Mouse (Mus musculus): Measurements from ENCODE around the gene Olfr1111. TPM values are rescaled to one million over a fixed set of nuclear protein-coding genes. Genes with fewer than 3 reads are reported as not detected.
"Not testable (repeated sequence)": the region's sequence is repeated elsewhere in the genome, so short reads cannot be mapped to it uniquely, and the experiment has no call there.

Gene Olfr1111
- polyA plus RNA-seq (2012; ENCODE audit: insufficient read depth, insufficient read length, missing spikeins): not detected in 2 replicates

DNA sequence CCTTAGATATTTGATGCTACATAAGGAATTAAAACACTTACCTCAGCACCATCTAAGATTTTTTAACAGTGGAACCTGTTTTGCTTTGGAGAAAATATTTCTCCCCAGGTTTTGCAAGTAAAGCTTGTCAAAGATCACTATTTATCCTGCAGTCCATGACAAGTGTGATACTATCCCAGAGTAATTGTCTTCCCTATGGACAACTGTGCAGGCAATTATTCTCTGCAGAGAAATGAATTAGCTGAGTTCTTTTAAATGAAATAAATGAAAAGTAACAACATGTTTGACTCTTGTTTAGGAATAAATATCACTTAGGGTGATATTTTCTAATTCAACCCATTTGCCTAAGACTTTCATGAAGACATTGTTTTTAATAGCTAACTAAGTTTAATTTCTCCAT is at the start of gene Olfr1111:
Gene Olfr1111, minus strand, starts transcription at position 101 of the 400 bp plus-strand sequence.
- no peak within 1 kb of the TSS for H3K27ac ChIP-seq (ENCODE audit: insufficient read depth, low read depth, low read length)
- H3K4me3 ChIP-seq (ENCODE audit: insufficient read depth, low read length): no peak within 1 kb of the TSS
- H3K4me1 ChIP-seq (ENCODE audit: control insufficient read depth, insufficient read depth, low read length): no peaks in the 10 kb centered on the region
- no peak for TF ChIP-seq POLR2A (IDR thresholded peaks at IDR 0.05; ENCODE audit: borderline replicate concordance, low read depth, low read length)
- no peak for TF ChIP-seq CTCF (IDR thresholded peaks at IDR 0.05; ENCODE audit: low read depth, low read length)

DNA sequence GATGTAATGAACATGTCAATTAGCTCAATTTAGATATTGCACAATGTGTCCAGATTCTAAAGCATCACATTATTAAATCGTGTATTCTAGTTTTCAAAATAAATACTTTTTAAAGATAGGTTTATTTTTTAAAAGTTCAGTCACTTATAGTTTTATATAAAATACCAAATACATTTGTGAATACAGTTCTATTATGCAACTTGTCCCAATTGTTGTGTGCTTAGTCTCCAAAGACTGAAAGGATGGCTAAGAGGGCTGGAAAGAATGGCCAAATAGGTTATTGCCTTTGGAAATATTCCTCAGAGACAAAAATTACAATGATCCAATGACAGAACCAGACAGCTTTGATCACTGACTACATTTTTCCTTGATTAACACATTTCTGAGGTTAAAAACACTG is 35.1 kb upstream of the Olfr1111 start, which contains the start of gene Olfr1112:
Gene Olfr1112, plus strand, starts transcription at position 301 of the 400 bp plus-strand sequence.
- TF ChIP-seq CTCF (IDR thresholded peaks at IDR 0.05; ENCODE audit: low read depth, low read length): no peak
- TF ChIP-seq POLR2A (IDR thresholded peaks at IDR 0.05; ENCODE audit: borderline replicate concordance, low read depth, low read length): no peak
- Histone ChIP-seq H3K4me1 (ENCODE audit: control insufficient read depth, insufficient read depth, low read length) (no peaks in the 10 kb centered on the region), H3K27ac (ENCODE audit: insufficient read depth, low read depth, low read length) (no peak within 1 kb of the TSS), H3K4me3 (ENCODE audit: insufficient read depth, low read length) (no peak within 1 kb of the TSS)

DNA sequence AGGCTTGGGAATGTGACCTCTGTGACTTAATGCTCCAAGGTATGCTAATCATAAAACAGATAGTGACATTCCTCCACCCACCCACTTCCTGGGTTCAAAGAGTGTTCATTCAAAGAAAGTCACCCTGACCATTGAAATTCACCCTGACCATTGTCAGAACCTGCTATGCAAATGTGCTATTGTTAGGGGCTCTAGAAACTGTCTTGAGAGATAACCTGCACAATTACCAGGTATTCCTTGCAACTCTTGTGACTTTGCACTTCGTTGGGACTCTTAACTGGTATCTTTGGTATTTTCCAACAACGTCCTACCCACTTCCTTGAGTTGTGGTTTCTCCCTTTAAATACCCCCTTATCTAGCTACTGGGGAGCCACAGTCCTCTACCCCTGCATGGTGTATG is 15.3 kb upstream of the Olfr1111 start:
- H3K4me1 ChIP-seq (ENCODE audit: control insufficient read depth, insufficient read depth, low read length); H3K4me3 ChIP-seq (ENCODE audit: insufficient read depth, low read length); H3K27ac ChIP-seq (ENCODE audit: insufficient read depth, low read depth, low read length): not testable (repeated sequence)

DNA sequence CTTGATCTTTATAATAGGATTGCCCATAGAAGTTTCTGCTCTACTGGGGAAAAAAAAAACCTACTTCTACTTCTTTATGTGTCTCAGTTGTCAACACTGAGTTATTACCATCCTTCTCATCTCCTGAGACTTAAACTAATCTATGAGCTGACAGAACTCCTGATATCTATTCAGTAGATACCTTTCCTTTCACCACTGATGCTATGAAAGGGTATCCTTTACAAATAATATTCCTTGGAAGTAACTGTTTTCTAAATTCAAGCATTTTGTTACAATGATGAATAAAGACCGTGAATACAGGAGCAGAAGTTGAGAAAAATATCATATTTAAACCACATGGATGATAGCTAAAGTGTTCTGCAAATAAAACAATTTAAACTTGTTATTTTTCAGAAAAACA is 12.2 kb downstream of the Olfr1111 start, which contains the start of gene Olfr1110:
Gene Olfr1110, minus strand, starts transcription at position 101 of the 400 bp plus-strand sequence.
- H3K4me3 ChIP-seq (ENCODE audit: insufficient read depth, low read length): no peak within 1 kb of the TSS
- H3K4me1 ChIP-seq (ENCODE audit: control insufficient read depth, insufficient read depth, low read length): no peaks in the 10 kb centered on the region
- TF ChIP-seq POLR2A (IDR thresholded peaks at IDR 0.05; ENCODE audit: borderline replicate concordance, low read depth, low read length) (no peak), CTCF (IDR thresholded peaks at IDR 0.05; ENCODE audit: low read depth, low read length) (no peak)
- no peak within 1 kb of the TSS for H3K27ac ChIP-seq (ENCODE audit: insufficient read depth, low read depth, low read length)

DNA sequence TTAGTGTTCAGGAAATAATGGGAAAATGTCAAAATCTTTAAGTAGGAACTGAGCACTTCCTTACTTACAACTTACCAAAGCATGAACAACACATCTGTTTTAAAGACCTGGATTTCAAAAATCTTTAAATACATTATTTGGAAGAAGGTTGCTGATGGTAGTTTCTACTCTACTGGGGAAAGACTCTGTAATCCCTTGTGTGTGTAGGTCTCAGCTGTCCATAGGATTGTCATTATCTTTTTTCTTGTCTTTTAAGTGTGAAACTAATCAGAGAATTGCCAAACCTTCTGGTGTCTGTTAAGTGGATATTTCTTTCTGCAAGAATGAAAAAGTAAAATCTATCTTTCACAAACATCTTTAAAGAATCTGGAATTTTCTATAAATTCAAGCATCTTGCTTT is 38.0 kb downstream of the Olfr1111 start, which contains the start of gene Olfr259:
Gene Olfr259, minus strand, starts transcription at position 101 of the 400 bp plus-strand sequence.
- TF ChIP-seq POLR2A (IDR thresholded peaks at IDR 0.05; ENCODE audit: borderline replicate concordance, low read depth, low read length) (no peak), CTCF (IDR thresholded peaks at IDR 0.05; ENCODE audit: low read depth, low read length) (no peak)
- Histone ChIP-seq H3K4me1 (ENCODE audit: control insufficient read depth, insufficient read depth, low read length) (no peaks in the 10 kb centered on the region), H3K27ac (ENCODE audit: insufficient read depth, low read depth, low read length) (no peak within 1 kb of the TSS), H3K4me3 (ENCODE audit: insufficient read depth, low read length) (no peak within 1 kb of the TSS)

Other genes with a start within 250 kb of the Olfr1111 start
- not detected in 2 replicates for gene Olfr1098, start 228.1 kb downstream of the Olfr1111 start, polyA plus RNA-seq (2012; ENCODE audit: insufficient read depth, insufficient read length, missing spikeins)
- not detected in 2 replicates for gene Olfr1099, start 191.9 kb downstream of the Olfr1111 start, polyA plus RNA-seq (2012; ENCODE audit: insufficient read depth, insufficient read length, missing spikeins)
- gene Olfr1100, start 172.7 kb downstream of the Olfr1111 start, polyA plus RNA-seq (2012; ENCODE audit: insufficient read depth, insufficient read length, missing spikeins): not detected in 2 replicates
- gene Olfr1101, start 161.4 kb downstream of the Olfr1111 start, polyA plus RNA-seq (2012; ENCODE audit: insufficient read depth, insufficient read length, missing spikeins): not detected in 2 replicates
- not detected in 2 replicates for gene Olfr1102, start 154.2 kb downstream of the Olfr1111 start, polyA plus RNA-seq (2012; ENCODE audit: insufficient read depth, insufficient read length, missing spikeins)
- not detected in 2 replicates for gene Olfr1104, start 125.5 kb downstream of the Olfr1111 start, polyA plus RNA-seq (2012; ENCODE audit: insufficient read depth, insufficient read length, missing spikeins)
- gene Olfr1105, start 116.1 kb downstream of the Olfr1111 start, polyA plus RNA-seq (2012; ENCODE audit: insufficient read depth, insufficient read length, missing spikeins): not detected in 2 replicates
- not detected in 2 replicates for gene Olfr1106, start 100.4 kb downstream of the Olfr1111 start, polyA plus RNA-seq (2012; ENCODE audit: insufficient read depth, insufficient read length, missing spikeins)
- gene Olfr1107, start 76.8 kb downstream of the Olfr1111 start, polyA plus RNA-seq (2012; ENCODE audit: insufficient read depth, insufficient read length, missing spikeins): not detected in 2 replicates
- 0.33 TPM in 1 of 2 replicates, not detected in the other for gene Olfr1109, start 56.6 kb downstream of the Olfr1111 start, polyA plus RNA-seq (2012; ENCODE audit: insufficient read depth, insufficient read length, missing spikeins)
- not detected in 2 replicates for gene Olfr259, start 38.1 kb downstream of the Olfr1111 start, polyA plus RNA-seq (2012; ENCODE audit: insufficient read depth, insufficient read length, missing spikeins)
- not detected in 2 replicates for gene Olfr1110, start 12.3 kb downstream of the Olfr1111 start, polyA plus RNA-seq (2012; ENCODE audit: insufficient read depth, insufficient read length, missing spikeins)
- not detected in 2 replicates for gene Olfr1112, start 35.2 kb upstream of the Olfr1111 start, polyA plus RNA-seq (2012; ENCODE audit: insufficient read depth, insufficient read length, missing spikeins)
- not detected in 2 replicates for gene Olfr1113, start 56.3 kb upstream of the Olfr1111 start, polyA plus RNA-seq (2012; ENCODE audit: insufficient read depth, insufficient read length, missing spikeins)
- gene Olfr1115, start 95.4 kb upstream of the Olfr1111 start, polyA plus RNA-seq (2012; ENCODE audit: insufficient read depth, insufficient read length, missing spikeins): not detected in 2 replicates
- gene Olfr1116, start 114.9 kb upstream of the Olfr1111 start, polyA plus RNA-seq (2012; ENCODE audit: insufficient read depth, insufficient read length, missing spikeins): not detected in 2 replicates
- not detected in 2 replicates for gene Olfr1118, start 155.0 kb upstream of the Olfr1111 start, polyA plus RNA-seq (2012; ENCODE audit: insufficient read depth, insufficient read length, missing spikeins)
- gene Olfr1120, start 202.2 kb upstream of the Olfr1111 start, polyA plus RNA-seq (2012; ENCODE audit: insufficient read depth, insufficient read length, missing spikeins): not detected in 2 replicates
- not detected in 2 replicates for gene Olfr1121, start 217.3 kb upstream of the Olfr1111 start, polyA plus RNA-seq (2012; ENCODE audit: insufficient read depth, insufficient read length, missing spikeins)
- not detected in 2 replicates for gene Olfr1122, start 233.2 kb upstream of the Olfr1111 start, polyA plus RNA-seq (2012; ENCODE audit: insufficient read depth, insufficient read length, missing spikeins)